Mouse (Mus musculus): ENCODE results near the gene Myh8.

Myh8 gene

DNA sequence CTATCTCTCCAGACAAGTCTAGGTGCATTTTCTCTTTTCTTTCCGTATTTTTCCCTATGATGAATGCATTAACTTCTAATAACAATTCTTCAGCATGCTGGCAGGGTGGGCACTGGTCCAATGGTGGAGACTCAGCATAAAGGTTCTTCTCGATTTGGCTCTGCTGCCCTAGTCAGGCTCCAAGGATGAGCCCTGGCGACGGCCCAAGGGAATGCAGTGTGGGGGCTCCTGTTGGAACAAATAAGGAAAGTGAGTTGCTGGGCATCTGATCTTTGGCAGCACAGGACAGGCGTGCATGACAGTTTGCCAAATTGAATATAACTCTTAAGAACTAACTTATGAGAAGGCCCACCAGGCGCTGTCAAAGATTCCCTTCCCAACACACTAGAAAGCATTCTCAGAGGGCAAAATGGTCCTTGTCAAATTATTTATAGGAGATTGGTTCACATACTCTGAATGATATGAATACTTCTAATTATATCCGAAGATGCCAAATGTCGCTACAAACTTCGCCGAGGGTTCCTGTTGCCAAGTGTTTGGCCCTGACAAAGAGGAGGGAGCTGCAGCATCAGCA lies at the start of gene Myh8:
Gene Myh8, plus strand, starts transcription at position 524 of the 574 bp plus-strand sequence.
- peak; percentile 60 for DNase-seq (ENCODE audit: low spot score)

DNA sequence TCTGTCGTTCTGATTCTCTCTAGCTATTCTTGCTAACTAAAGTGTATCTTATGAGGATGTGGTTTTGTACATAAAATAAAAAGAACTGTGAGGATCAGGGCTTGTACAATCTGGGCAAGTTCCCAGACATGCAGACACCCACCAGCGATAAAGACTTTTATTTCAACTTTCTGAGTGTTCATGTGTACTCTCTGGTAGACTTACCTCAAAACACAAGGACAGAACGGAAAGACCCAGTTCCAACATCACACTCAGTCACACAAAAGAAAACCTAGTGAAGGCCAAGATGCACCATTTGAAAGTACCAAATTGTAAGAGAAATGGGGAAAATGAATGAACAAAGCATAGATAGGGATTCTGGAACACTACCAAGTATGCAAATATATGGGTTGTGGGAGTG lies 48.2 kb upstream of the Myh8 start:
- DNase-seq (ENCODE audit: low spot score), result no peak

DNA sequence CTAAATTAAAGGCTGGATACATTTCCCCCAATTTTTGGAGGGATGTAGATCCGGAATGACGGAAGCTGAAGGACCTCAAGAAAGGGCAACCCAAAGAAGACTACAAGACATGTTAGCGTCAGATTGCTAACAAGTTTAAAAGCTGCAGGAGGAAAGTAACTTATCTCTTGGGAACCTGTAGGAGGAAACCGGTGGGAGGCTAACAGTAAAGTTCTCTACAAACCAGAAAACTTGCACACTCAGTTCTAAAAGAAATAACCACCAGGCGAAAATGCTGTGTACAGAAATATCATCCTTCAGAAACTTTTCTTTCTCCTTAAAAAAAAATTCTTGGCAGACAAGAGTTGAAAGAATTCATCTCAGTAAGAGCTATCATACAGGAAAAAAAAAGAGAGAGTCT lies 47.8 kb upstream of the Myh8 start:
- no peak for DNase-seq (ENCODE audit: low spot score)

DNA sequence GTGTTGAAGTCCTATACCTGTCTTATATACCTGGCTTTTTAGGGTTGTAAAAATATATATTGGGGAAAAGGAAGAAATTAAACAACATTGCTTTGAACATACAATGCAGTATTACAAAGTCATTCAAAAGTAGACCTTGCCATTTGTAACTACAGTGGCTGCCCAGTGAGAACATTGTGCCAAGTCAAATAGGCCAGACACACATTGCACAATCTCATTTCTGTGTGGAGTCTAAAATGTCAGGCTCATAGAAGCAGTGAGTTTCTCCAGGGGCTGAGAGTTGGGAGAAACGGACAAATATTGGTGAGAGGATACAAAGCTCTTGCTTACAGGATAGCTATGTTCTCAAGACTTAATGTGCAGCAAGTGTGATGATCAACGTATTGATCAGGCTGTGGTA lies 47.0 kb upstream of the Myh8 start:
- DNase-seq (ENCODE audit: low spot score), result no peak

DNA sequence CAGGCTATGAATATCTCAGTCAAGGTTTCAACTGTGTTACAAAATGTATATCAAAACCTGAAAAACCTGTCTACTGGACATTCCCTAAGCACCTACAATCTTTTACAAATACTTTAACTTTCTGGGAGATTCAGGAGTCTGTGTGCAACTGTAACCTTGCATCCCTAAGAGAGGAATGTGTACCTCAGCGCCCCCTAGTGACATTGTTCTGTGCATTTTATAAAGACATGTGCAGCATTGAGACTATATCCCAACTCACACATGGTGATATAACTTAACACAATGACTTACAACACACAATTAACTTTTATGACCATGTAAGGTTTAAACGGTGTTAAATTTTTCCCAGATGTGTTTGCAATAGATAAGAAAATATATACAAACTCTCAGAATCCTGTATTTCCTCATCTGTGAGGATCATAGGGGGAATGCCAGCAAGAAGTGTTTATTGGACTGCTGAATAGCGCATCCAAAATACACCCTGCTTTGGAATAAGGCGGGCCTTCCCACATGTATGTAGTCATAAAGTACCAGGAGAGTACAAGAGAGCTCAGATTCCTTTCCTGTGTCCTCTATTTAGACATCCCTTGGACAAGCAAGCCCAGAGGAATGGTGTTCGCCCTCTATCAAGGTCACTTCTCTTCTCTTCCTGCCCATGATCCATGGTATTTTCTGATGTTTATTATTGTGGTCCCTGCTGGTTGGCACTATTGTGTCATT lies 41.1 kb upstream of the Myh8 start:
- DNase-seq (ENCODE audit: low spot score), result no peak

DNA sequence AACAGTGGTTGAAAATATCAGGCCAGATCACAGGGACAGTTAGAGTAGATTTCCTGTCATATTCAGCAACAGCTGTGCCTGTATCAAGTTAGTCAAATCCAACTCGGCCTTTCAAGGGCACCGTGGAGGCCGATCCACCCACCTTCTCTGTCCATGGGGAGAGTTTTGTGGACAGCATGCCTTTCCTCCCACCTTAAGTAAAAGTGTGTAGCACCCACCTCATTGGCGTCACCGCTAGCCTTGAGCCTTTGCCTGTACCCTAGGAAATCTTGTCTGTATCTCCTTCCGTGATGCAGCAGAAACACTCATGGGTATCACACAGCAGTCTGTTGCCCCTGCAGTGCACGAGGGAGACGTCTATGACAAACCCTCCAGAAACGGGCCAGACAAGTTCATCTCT lies 40.1 kb upstream of the Myh8 start:
- no peak for DNase-seq (ENCODE audit: low spot score)

DNA sequence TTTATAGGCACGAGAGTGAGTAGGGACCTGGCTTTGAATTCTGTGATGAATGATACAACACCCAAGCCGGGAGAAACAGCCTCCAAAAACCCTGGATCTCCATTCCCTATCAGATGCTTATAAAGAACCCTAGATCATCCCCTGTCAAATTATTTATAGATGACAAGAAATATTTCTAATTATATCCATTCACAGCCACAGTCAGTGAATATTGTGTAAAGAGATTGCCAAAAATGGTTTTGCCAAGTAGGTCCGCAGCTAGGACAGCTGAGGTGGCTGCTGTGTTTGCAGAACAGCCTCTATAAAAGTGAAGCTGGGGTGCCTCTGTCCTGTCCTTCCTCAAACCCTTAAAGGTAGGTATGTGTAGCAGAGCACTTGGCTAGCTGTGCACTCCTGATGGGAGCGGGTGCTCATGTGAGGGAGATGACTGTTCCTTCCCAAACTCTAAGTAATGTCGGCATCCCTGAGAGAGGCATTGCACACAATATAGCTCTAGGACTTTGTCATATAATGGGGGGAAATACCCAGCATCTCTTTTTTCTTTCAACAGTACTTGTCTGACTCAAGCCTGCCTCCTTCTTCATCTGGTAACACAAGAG lies 39.3 kb upstream of the Myh8 start, which contains the start of gene Myh4:
Gene Myh4, plus strand, starts transcription at position 549 of the 599 bp plus-strand sequence.
- DNase-seq (ENCODE audit: low spot score), result no peak

DNA sequence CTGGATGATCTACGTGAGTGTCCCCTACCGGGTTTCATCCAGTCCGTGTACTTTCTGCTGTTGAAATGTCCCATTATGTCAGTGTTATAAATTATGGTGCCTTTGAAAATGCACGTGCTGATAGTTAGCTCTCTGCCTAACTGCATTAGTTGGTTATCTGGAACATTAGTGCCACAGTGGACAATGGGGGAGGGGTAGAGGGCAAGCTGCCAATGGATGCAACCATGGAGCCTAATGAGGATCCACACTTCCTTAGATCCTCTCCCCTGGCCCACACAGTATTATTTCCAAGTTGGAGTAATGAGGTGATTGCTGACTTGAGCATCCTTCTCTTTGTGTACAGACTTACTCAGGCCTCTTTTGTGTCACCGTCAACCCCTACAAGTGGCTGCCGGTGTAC lies 35.9 kb upstream of the Myh8 start:
- DNase-seq (ENCODE audit: low spot score), result no peak

DNA sequence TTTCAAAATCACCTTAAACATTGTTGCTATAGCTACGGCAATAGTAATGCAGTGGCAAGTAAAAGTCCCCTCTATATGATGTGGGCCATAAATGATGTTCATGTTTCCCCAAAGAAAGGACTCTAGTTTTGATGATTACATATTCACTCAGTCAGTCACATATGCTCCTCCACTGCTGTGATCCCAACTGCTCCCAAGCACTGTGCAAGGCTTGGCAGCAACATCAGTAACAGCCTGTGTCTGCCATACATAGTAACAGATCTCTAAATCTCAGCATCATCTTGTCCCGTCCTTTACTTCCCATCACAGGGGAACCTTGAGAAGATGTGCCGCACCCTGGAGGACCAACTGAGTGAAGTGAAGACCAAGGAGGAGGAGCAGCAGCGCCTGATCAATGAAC lies 23.2 kb upstream of the Myh8 start:
- DNase-seq (ENCODE audit: low spot score), result no peak

DNA sequence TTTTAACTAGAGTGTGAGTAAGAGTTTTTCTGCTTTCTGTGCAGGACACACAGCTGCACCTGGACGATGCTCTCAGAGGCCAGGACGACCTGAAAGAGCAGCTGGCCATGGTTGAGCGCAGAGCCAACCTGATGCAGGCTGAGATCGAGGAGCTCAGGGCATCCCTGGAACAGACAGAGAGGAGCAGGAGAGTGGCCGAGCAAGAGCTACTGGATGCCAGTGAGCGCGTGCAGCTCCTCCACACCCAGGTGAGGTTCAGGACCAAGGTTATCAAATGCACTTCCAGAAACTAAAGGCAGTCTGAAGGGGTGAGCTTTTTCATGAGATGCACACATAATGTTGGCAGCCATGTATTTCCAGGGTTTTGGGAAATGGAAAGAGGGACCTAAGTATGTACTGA lies 19.9 kb upstream of the Myh8 start:
- no peak for DNase-seq (ENCODE audit: low spot score)

DNA sequence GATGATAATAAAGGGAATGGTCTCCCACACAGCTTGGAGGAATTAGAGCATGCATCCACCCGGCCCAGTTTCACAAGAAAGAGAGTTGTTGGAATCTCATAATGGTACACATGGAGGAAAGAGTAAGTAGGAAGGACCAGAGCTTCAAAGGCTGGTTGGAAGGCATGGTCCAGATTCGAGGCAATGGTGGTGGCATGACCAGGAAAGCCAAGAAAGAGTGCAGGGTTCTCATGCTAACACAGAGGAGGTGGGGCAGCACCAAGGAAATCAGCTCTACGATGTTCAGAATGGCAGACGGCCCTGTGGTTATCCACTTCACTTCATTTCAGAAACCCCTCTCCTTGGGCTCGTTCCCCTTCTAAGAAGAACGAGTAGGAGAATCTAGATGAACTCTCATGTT lies 16.0 kb upstream of the Myh8 start:
- DNase-seq (ENCODE audit: low spot score), result no peak

DNA sequence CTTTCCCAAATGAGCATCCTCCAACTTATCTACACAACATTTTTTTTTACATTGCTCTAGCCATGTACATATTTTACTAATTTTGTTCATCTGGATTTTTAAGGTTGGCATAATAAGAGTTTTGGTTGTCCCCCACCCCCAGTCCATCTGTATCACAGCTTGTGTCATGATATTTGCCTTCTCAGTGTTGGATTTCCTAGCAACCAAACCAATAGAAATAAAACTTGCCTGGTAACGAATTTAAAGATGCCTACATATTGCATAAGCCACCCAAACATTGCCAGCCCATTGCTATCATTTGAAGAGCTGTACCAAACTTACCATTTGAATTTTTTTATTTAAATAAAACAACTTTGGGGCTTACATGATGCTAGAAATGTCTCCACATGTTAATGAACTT lies 16.5 kb downstream of the Myh8 start:
- no peak for DNase-seq (ENCODE audit: low spot score)

DNA sequence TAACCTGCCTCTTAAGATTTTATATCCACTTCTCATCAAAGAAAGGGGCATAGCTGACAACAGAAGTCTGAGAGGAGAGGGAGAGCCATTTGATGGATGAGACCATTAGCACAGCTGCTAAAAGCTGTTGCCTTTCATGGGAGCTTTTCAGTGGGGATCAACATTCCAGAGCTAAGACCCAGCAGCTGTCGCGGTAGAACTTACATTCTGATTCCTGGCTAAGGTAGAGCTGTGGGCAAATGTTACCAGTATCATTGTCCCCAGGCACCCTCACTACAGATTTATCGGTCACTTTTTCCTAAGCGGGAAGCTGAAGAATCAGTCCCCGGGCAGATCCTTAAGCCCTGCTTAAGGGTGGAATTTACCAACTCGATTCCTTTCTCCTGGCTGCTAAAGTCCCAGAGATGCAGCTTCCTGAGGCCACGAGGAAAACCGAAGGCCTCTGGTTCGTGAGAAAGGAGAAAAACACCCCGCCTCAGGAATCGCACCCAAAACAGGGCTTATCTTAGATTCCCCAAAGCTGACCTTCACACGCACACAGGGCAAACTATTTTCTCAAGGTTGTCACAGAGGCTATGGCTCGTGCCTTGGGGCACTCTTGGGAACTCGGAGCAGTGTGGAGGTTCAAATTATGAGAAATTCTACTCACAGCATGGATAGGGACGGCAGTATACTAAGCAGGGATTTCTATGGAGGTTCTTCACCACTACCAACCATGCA lies 37.0 kb downstream of the Myh8 start:
- DNase-seq (ENCODE audit: low spot score), result no peak

DNA sequence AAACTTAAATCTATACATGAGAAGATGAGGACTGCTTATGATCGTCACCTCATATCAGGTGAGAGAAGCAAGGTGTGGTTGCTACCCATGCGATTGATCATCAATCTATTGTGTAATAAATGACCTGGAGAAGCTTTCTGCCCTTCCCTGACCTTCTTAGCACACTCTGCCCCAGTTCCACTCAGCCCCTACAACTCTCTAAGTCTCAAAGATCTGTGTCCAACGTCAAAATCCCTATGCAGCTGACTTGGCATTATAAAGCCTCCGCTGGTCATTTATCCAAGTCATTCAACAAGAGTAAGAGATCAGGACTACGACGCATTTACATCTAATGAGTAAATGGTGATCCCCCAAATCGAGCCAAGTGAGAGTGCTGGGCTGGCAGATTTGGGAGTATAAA lies 44.4 kb downstream of the Myh8 start, which contains the start of gene Myh13:
Gene Myh13, plus strand, starts transcription at position 301 of the 400 bp plus-strand sequence.
- DNase-seq (ENCODE audit: low spot score), result no peak

DNA sequence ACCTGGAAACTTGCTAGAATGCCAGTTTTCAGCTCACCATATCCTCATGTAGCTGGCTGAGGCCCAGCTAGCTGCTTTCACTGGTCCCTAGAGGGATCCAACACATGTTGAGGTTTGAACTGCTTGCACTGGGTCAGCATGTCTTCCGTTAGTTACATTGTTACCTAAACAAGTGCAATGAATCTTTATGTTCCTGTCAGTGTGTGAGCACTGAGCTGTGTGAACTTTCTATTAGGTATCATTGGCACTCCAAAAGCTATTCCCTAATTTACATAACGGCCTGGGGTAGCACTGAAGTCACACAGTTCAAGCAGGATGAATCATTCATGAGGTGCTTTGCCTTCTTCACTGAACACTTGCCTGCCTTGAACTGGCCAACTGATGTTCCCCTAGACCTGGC lies 49.6 kb downstream of the Myh8 start:
- no peak for DNase-seq (ENCODE audit: low spot score)

DNA sequence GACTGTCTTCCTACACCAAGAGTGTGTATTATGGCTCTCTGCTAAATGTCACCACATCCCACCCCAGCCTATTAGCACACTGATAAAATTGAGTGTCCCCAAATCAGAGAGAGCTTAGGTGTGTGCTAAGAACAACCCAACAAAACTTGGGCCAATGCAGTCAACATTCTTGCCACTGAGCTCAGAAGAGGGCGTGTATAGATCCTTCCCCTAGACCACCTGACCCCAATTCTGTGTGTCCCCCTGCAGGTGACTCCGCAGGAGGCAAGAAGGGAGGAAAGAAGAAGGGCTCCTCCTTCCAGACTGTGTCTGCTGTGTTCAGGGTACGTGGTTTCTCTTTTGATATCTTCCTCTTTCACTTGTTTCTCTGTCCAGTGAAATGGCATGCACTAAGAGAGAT lies 67.6 kb downstream of the Myh8 start:
- no peak for DNase-seq (ENCODE audit: low spot score)

DNA sequence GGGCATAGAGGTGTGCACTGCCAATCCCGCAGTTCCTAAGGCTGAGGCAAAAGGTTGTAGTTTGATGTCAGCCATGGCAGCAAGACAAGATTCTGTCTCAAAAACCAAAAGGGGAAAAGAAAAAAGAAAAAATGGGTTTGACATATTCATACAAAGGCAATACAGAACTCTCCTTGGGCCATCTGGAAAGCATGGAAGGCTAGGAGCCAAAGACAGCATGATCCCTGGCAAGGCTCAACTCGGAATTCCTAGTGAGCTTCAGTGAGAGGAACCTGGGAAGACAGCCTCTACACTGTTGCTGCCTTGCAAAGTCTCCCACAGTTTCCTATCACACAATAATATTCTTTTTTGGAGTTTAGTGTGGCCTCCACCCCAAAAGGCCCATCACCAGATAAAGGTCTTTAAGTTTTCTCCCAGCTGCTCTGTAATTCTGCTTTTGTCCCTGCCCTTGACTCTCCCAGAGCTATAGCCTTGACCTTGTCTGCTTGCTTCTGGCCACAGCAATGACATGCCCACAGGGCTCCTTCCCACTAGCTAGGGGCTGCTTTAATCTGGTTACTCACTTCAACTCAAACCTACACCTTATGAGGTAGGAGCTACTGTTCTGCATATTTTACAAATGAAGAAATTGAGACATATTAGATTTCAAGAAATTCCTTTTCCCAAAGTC lies 68.4 kb downstream of the Myh8 start:
- no peak for DNase-seq (ENCODE audit: low spot score)

DNA sequence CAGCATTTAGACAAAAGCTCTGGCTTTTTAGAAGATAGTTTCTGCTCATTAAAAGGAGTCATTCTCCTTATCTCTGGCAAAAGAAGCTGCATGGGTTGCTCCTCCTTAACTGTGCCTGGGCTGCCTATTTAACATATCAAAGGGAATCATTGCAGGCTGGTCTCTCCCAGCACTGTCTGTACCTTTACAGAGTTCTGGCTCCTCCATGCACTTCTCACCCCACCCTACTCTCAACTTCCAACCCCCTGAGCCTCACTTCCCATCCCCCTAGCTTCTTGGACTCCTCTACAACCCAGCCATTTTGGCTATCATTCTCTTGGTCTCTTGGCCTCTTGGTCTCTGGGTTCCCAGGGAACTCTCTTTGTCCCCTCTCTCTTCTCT lies 68.9 kb downstream of the Myh8 start:
- DNase-seq (ENCODE audit: low spot score), result no peak

DNA sequence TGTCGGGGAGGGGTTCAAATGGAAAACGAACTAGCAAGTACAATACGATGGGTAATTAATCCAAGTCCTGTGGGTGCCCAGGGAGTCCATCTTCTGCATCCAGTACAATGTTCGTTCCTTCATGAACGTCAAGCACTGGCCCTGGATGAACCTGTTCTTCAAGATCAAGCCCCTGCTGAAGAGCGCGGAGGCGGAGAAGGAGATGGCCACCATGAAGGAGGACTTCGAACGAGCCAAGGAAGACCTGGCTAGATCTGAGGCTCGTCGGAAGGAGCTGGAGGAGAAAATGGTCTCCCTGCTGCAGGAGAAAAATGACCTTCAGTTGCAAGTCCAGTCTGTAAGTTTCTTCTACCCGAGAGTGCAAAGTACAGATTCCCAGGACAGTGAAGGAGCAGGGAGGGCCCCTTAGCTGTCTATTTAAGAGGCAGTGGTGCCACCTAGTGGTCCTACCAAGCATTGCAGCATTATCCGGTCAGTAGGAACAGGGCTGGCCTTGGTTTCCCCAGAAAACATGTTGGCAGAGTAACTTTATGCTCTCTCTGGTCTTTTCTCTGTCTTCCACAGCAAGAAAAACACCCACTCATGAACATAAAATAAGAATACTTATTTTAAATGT lies 73.3 kb downstream of the Myh8 start:
- peak; percentile 71 for DNase-seq (ENCODE audit: low spot score)

DNA sequence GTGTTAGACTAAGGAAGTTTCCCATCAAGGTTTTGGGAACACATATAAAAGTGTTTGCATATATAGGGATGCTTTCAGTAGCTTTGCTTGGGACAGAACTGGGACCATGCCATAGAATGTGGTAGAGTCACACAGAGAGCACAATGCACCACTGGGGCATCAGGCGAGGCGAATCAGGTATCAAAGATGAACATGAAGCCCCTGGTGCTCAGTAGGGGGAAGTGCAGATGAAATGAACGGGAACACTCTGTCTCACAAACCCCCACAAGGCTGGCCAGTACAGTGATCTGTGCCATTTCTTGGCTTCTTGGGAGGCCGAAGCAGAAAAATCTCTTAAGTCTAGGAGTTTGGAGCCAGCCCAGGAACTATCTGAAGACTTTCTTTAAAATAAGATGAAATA lies 76.1 kb downstream of the Myh8 start:
- no peak for DNase-seq (ENCODE audit: low spot score)

DNA sequence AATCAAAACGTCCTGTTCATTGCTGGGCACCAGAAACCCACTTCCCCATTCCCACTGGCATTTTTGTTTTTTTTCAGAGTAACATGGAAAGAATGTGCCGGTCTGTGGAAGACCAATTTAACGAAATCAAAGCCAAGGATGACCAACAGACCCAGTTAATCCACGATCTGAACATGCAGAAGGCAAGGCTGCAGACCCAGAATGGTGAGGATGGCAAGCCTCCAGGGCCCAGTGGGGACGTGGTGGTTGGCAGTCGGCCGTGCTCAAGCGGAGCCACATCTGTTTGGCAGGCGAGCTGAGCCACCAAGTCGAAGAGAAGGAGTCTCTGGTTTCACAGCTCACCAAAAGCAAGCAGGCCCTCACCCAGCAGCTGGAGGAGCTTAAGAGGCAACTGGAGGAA lies 81.1 kb downstream of the Myh8 start:
- DNase-seq (ENCODE audit: low spot score), result no peak
